Mouse (Mus musculus) embryonic facial prominence, embryonic 14.5 days (tissue): ENCODE measurements at regions not wholly inside any gene's neighbourhood (a gene's known extent, or its start where the extent isn't known, plus 50 kb on each side); places are given as distances from the start of the nearest gene placed in this dataset.

Experiments
- ATAC-seq: fragments of 200-750 bp; cut with Nextera tagmentation; 2 replicates; pipeline ENCODE4 v1.8.0; 2017; ENCODE audit warnings: low read depth, moderate number of reproducible peaks, moderate TSS enrichment
- DNase-seq: peaks from one replicate; pipeline ENCODE4 v3.0.0-alpha.2; 2015; ENCODE audit warnings: low spot score
- H3K27ac ChIP-seq: fragments of 300-500 bp; sonication (generic); replicated peaks from 2 replicates; pipeline ENCODE4 v1.5.1; 2014; ENCODE audit warnings: low read depth, mild to moderate bottlenecking, low read length, moderate library complexity
- H3K27me3 ChIP-seq: fragments of 300-500 bp; sonication (generic); replicated peaks from 2 replicates; pipeline ENCODE4 v1.6.1; 2014; ENCODE audit warnings: low read length; ENCODE audit not compliant: control insufficient read depth, insufficient read depth
- H3K36me3 ChIP-seq: fragments of 300-500 bp; sonication (generic); 2 replicates; pipeline ENCODE4 v1.6.1; 2014; ENCODE audit warnings: low read length, mixed read lengths; ENCODE audit not compliant: control insufficient read depth, insufficient read depth
- H3K4me1 ChIP-seq: fragments of 300-500 bp; sonication (generic); 2 replicates; pipeline ENCODE4 v1.6.1; 2014; ENCODE audit warnings: antibody characterized with exemption, low read length; ENCODE audit not compliant: control insufficient read depth, insufficient read depth
- H3K4me2 ChIP-seq: fragments of 300-500 bp; sonication (generic); 2 replicates; pipeline ENCODE4 v1.6.1; 2014; ENCODE audit warnings: low read depth, mild to moderate bottlenecking, low read length, moderate library complexity, mixed read lengths
- H3K4me3 ChIP-seq: fragments of 300-500 bp; sonication (generic); 2 replicates; pipeline ENCODE4 v1.5.1; 2014; ENCODE audit warnings: low read depth, mild to moderate bottlenecking, low read length
- H3K9ac ChIP-seq: fragments of 300-500 bp; sonication (generic); 2 replicates; pipeline ENCODE4 v1.6.1; 2014; ENCODE audit warnings: low read depth, mild to moderate bottlenecking, low read length, moderate library complexity, mixed read lengths
- H3K9me3 ChIP-seq: fragments of 300-500 bp; sonication (generic); 2 replicates; pipeline ENCODE4 v1.6.1; 2016; ENCODE audit warnings: low read length; ENCODE audit not compliant: control insufficient read depth
- WGBS: fragments of 180-500 bp; shearing (Covaris S2); extraction: QIAGEN DNeasy Blood & Tissue Kit; methylation state at CpG from one replicate; pipeline ENCODE4 v1.1.7; 2014; 5-methylcytosine and 5-hydroxymethylcytosine counted together

DNA sequence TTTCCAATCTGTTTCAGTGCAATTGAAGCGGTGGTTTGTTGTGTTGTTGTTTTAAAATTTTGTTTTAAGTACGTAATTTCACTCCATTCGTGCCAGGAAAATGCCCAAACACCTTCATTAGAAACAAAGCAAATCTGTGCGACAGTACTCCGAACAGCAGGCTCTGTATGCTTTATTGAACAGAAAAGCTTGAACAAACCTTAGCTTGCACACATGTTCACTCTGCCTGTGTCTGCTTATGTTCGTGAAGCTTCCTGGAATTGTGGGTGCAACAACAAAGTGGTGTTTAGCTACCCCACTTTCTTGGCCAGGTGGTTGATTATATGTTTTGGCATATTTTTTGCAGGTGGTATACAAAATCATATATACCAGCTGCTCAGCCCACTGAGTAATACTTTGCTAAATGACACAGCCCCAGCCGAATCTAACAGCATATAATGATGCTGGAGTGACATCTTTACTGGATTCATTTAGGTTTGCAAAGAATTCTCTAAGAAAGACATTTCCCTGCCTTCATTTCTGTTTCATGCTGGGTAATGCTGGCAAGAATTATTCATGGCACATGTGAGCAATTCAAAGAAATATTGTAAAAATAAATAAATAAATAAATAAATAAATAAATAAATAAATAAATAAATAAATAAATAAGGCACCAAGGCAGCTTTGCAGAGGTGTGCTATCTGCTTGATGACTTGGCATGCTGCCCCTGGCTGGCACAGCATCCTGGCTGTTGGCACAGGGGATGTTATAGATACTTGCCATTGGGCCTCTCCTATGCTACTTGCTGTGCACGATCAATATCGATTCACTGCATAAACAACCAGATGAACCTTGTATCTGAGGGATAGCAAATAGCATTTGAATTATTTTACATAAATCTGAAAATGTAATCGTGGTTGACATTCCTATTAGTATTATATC, 679.9 kb downstream of the Dach1 start:
- no peaks in the 10 kb centered on the region for H3K27me3 ChIP-seq
- 83% methylated on average over 10 of the region's 10 CpGs for WGBS
- H3K36me3 ChIP-seq = no peaks in the 10 kb centered on the region
- H3K4me2 ChIP-seq = no peak overlapping the region
- no peaks in the 10 kb centered on the region for H3K4me1 ChIP-seq
- no peak for ATAC-seq
- H3K27ac ChIP-seq = no peak overlapping the region
- no peak for DNase-seq
- no peak overlapping the region for H3K9ac ChIP-seq
- H3K9me3 ChIP-seq = no peaks in the 10 kb centered on the region
- H3K4me3 ChIP-seq = no peak overlapping the region

GRCm38 (mm10) chr14:97478236-97478635, 691.3 kb downstream of the Dach1 start:
- H3K4me1 ChIP-seq = no peaks in the 10 kb centered on the region
- no peaks in the 10 kb centered on the region for H3K27me3 ChIP-seq
- H3K36me3 ChIP-seq = no peaks in the 10 kb centered on the region
- DNase-seq (no peak), ATAC-seq (no peak)
- H3K9me3 ChIP-seq = no peaks in the 10 kb centered on the region
- 67% methylated on average over 5 of the region's 5 CpGs for WGBS
- H3K4me3 ChIP-seq = no peak overlapping the region
- no peak overlapping the region for H3K27ac ChIP-seq
- H3K4me2 ChIP-seq = no peak overlapping the region
- no peak overlapping the region for H3K9ac ChIP-seq

- Histone ChIP-seq H3K4me1 (no peaks in the 10 kb centered on the region), H3K27ac (no peak overlapping the region), H3K4me3 (no peak overlapping the region), H3K9ac (no peak overlapping the region), H3K9me3 (no peaks in the 10 kb centered on the region), H3K27me3 (no peaks in the 10 kb centered on the region), H3K36me3 (no peaks in the 10 kb centered on the region), H3K4me2 (no peak overlapping the region)
- ATAC-seq (no peak), DNase-seq (no peak)
- WGBS = 76% methylated on average over 7 of the region's 7 CpGs
These were observed 718.9 kb downstream of the Dach1 start for GRCm38 (mm10) chr14:97450525-97451235.

DNA sequence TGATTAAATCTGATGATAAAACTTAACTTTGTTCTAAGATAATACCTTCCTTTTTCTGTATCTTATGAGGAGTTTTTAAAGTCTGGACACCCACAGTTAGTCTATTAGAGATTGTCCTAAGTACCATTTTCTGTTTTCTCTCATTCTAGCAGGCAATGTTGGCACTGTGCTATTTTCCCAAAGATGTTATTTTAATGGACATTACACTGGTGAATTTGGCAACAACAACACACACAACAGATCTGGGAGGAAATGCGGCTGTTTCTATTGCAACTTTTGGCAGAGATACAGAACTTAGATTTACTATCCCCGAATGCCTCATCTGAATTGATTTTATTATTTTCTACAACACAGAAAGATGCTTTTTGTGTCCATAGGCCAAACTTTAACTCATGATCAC, 720.9 kb downstream of the Dach1 start:
- H3K27me3 ChIP-seq = no peaks in the 10 kb centered on the region
- DNase-seq (no peak), ATAC-seq (no peak)
- H3K4me2 ChIP-seq = no peak overlapping the region
- H3K4me1 ChIP-seq = no peaks in the 10 kb centered on the region
- no peak overlapping the region for H3K9ac ChIP-seq
- WGBS = 63% methylated on average over 2 of the region's 2 CpGs
- H3K4me3 ChIP-seq = no peak overlapping the region
- H3K36me3 ChIP-seq = no peaks in the 10 kb centered on the region
- H3K9me3 ChIP-seq = no peaks in the 10 kb centered on the region
- H3K27ac ChIP-seq = no peak overlapping the region

DNA sequence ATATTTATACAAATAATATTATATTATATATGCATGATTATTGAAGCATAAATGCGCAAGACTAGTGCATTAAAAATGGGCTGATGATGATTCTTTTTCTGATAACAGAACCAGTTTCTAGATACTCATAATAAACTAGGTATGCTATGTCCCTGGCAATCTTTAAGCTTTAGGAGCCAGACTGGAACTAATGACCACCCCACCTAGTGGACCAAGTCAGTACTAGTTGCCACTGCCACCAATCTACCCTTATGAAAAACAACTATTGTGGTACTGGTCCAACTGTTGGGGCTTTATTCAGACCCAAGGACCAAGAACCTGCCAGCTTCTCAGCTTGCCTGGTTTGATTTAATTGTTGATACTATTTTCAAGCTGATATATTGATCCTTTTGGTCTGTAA, 722.8 kb downstream of the Dach1 start:
- Histone ChIP-seq H3K27ac (no peak overlapping the region), H3K4me3 (no peak overlapping the region), H3K4me1 (no peaks in the 10 kb centered on the region), H3K36me3 (no peaks in the 10 kb centered on the region), H3K9ac (no peak overlapping the region), H3K27me3 (no peaks in the 10 kb centered on the region), H3K9me3 (no peaks in the 10 kb centered on the region), H3K4me2 (no peak overlapping the region)
- ATAC-seq (no peak), DNase-seq (no peak)
- 91% methylated on average over 1 of the region's 1 CpGs for WGBS

DNA sequence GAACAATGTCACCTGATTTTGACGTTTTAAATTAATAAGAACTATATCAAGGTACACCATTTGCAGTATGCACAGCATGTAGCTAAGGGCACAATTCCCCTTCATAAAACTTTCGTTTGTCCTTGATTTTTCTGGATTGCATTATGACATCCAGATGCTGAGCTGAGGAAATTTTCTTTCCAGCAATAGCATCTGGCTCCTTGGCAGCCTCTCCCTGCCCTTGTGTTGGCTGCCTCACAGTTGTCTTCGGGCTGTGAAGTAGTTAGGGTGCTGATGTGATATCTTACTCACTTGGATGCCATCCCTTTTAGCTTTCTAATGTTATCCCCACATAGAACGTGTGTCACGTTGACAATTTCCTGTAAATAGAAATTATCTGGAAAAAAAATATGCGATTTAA, 729.2 kb downstream of the Dach1 start:
- Histone ChIP-seq H3K27me3 (no peaks in the 10 kb centered on the region), H3K27ac (no peak overlapping the region), H3K9me3 (no peaks in the 10 kb centered on the region), H3K4me1 (no peaks in the 10 kb centered on the region), H3K4me2 (no peak overlapping the region), H3K36me3 (no peaks in the 10 kb centered on the region), H3K4me3 (no peak overlapping the region), H3K9ac (no peak overlapping the region)
- ATAC-seq = no peak
- peak; percentile 62 for DNase-seq
- WGBS = 50% methylated on average over 6 of the region's 6 CpGs

- H3K9ac ChIP-seq = no peak overlapping the region
- no peaks in the 10 kb centered on the region for H3K9me3 ChIP-seq
- DNase-seq (no peak), ATAC-seq (no peak)
- no peaks in the 10 kb centered on the region for H3K27me3 ChIP-seq
- H3K4me1 ChIP-seq = no peaks in the 10 kb centered on the region
- H3K4me2 ChIP-seq = no peak overlapping the region
- no peak overlapping the region for H3K4me3 ChIP-seq
- 56% methylated on average over 4 of the region's 4 CpGs for WGBS
- no peaks in the 10 kb centered on the region for H3K36me3 ChIP-seq
- no peak overlapping the region for H3K27ac ChIP-seq
These were observed 733.9 kb downstream of the Dach1 start for GRCm38 (mm10) chr14:97435453-97436233.

GRCm38 (mm10) chr14:97431221-97431620, 738.3 kb downstream of the Dach1 start:
- no peaks in the 10 kb centered on the region for H3K9me3 ChIP-seq
- WGBS = 82% methylated on average over 3 of the region's 3 CpGs
- H3K27me3 ChIP-seq = no peaks in the 10 kb centered on the region
- no peak for ATAC-seq
- H3K4me2 ChIP-seq = no peak overlapping the region
- no peak overlapping the region for H3K9ac ChIP-seq
- no peaks in the 10 kb centered on the region for H3K4me1 ChIP-seq
- no peak overlapping the region for H3K4me3 ChIP-seq
- no peaks in the 10 kb centered on the region for H3K36me3 ChIP-seq
- H3K27ac ChIP-seq = no peak overlapping the region
- DNase-seq = no peak
